Mouse (Mus musculus): ENCODE data around the gene Ptprt.

DNA sequence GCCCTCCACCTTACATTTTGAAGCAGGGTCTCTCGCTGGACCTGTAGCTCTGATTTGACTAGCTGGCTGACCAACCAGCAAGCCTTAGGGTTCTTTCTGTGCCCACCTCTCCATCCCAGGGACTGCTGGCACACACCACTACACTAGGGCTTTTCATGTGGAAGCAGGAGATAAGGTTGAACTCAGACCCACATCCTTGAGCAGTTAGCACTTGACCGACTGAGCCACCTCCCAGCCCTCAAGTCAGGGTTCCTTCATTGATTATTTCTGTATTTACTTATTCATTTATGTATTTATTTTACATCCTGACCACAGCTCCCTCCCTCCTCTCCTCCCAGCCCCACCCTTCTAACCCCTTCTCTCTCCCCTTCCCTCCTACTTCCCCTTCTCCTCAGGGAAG, 479.1 kb downstream of the Ptprt start:
- no peak for TF ChIP-seq GATA1 (IDR thresholded peaks at IDR 0.05; ENCODE audit: borderline replicate concordance, low read length)
- TF ChIP-seq FLI1 (IDR thresholded peaks at IDR 0.05; ENCODE audit: low read length), result no peak

All from megakaryocyte, embryonic 14.5 days (primary cell).